Mouse (Mus musculus) embryonic facial prominence, embryonic 13.5 days (tissue): ENCODE results near the gene Cmbl. TPM values are rescaled to one million over a fixed set of nuclear protein-coding genes. Genes with fewer than 3 reads are reported as not detected.

Source experiments
- ATAC-seq: fragments of 200-750 bp; cut with Nextera tagmentation; 2 replicates; pipeline ENCODE4 v1.8.0; 2017; ENCODE audit warnings: low read depth; ENCODE audit not compliant: insufficient number of reproducible peaks, insufficient read depth, low FRiP score, low TSS enrichment
- H3K27ac ChIP-seq: fragments of 300-500 bp; sonication (generic); 2 replicates; pipeline ENCODE4 v1.5.1; 2015; ENCODE audit warnings: moderate library complexity, mild to moderate bottlenecking, inconsistent platforms
- H3K27me3 ChIP-seq: fragments of 300-500 bp; sonication (generic); 2 replicates; pipeline ENCODE4 v1.6.1; 2015; ENCODE audit warnings: mild to moderate bottlenecking, inconsistent platforms
- H3K36me3 ChIP-seq: fragments of 300-500 bp; sonication (generic); 2 replicates; pipeline ENCODE4 v1.6.1; 2015; ENCODE audit warnings: mild to moderate bottlenecking, inconsistent platforms
- H3K4me1 ChIP-seq: fragments of 300-500 bp; sonication (generic); 2 replicates; pipeline ENCODE4 v1.6.1; 2015; ENCODE audit warnings: inconsistent platforms
- H3K4me2 ChIP-seq: fragments of 300-500 bp; sonication (generic); 2 replicates; pipeline ENCODE4 v1.6.1; 2015; ENCODE audit warnings: moderate library complexity, mild to moderate bottlenecking, inconsistent platforms
- H3K4me3 ChIP-seq: fragments of 300-500 bp; sonication (generic); 2 replicates; pipeline ENCODE4 v1.5.1; 2015; ENCODE audit warnings: mild to moderate bottlenecking, inconsistent platforms
- H3K9ac ChIP-seq: fragments of 300-500 bp; sonication (generic); 2 replicates; pipeline ENCODE4 v1.6.1; 2015; ENCODE audit warnings: mild to moderate bottlenecking, inconsistent platforms
- H3K9me3 ChIP-seq: fragments of 300-500 bp; sonication (generic); 2 replicates; pipeline ENCODE4 v1.6.1; 2016; ENCODE audit warnings: inconsistent platforms
- WGBS: fragments of 180-500 bp; shearing (Covaris S2); methylation state at CpG from one replicate; pipeline ENCODE4 v1.1.7; 2015; ENCODE audit warnings: mixed read lengths; 5-methylcytosine and 5-hydroxymethylcytosine counted together
- polyA plus RNA-seq: library from polyadenylated mRNA; unstranded; fragments of >200 nt; fragmentation: Nextera tagmentation; extraction: Ambion mirVana; gene quantifications from 2 replicates; pipeline ENCODE4 v1.2.1, GENCODE M21; 2015

The Cmbl gene
- polyA plus RNA-seq, 1 experiment from 2014 or later, result 2.7 TPM

- no peaks in the 10 kb centered on the region for H3K27me3 ChIP-seq
- peaks cover 23% of the 10 kb centered on the region for H3K4me1 ChIP-seq
- WGBS, result 29% methylated on average over 3 of the region's 3 CpGs
Measured at GRCm38 (mm10) chr15:31543246-31543645, 21.9 kb upstream of the Cmbl start.

DNA sequence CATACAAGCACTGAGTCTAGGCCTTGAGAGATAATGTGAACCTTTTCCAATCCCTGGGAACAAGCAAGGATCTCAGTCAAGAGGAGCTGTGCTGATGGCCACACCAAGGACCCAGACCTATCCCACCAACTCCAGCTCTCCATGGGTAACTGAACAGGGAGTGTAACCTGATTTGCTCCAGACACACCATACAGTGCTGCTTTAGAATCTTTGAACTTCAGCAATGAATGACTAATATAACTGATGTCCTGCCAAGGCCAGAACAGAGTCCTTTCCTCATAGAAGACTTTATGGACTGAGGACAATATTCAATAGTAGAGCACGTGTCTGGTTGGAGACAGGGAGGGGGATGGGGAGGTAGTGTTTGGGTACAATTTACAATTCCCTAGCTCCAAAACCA lies 20.1 kb upstream of the Cmbl start:
- no peak overlapping the region for H3K9ac ChIP-seq
- H3K27me3 ChIP-seq, result no peaks in the 10 kb centered on the region
- WGBS, result 67% methylated on average over 1 of the region's 1 CpGs
- H3K9me3 ChIP-seq, result no peaks in the 10 kb centered on the region
- ATAC-seq, result no peak
- no peaks in the 10 kb centered on the region for H3K36me3 ChIP-seq
- no peak overlapping the region for H3K4me2 ChIP-seq
- peaks cover 21% of the 10 kb centered on the region for H3K4me1 ChIP-seq
- no peak overlapping the region for H3K27ac ChIP-seq
- H3K4me3 ChIP-seq, result no peak overlapping the region

More at GRCm38 (mm10) chr15:31543246-31543645, 21.9 kb upstream of the Cmbl start:
- no peak overlapping the region for H3K4me3 ChIP-seq
- no peak for ATAC-seq
- H3K9ac ChIP-seq, result no peak overlapping the region
- no peak overlapping the region for H3K27ac ChIP-seq
- no peaks in the 10 kb centered on the region for H3K9me3 ChIP-seq
- H3K4me2 ChIP-seq, result no peak overlapping the region
- no peaks in the 10 kb centered on the region for H3K36me3 ChIP-seq

- H3K27ac ChIP-seq, result no peak overlapping the region
- H3K4me1 ChIP-seq, result peaks cover 17% of the 10 kb centered on the region
- no peaks in the 10 kb centered on the region for H3K36me3 ChIP-seq
- WGBS, result 84% methylated on average over 6 of the region's 6 CpGs
- ATAC-seq, result no peak
- no peak overlapping the region for H3K9ac ChIP-seq
- H3K4me2 ChIP-seq, result no peak overlapping the region
- no peak overlapping the region for H3K4me3 ChIP-seq
- H3K27me3 ChIP-seq, result no peaks in the 10 kb centered on the region
- no peaks in the 10 kb centered on the region for H3K9me3 ChIP-seq
Measured at GRCm38 (mm10) chr15:31546291-31546690, 18.9 kb upstream of the Cmbl start.

GRCm38 (mm10) chr15:31547421-31547820 lies 17.8 kb upstream of the Cmbl start:
- Histone ChIP-seq H3K9me3 (no peaks in the 10 kb centered on the region), H3K4me3 (no peak overlapping the region), H3K27ac (no peak overlapping the region), H3K4me2 (no peak overlapping the region), H3K4me1 (peaks cover 9% of the 10 kb centered on the region), H3K36me3 (no peaks in the 10 kb centered on the region), H3K27me3 (no peaks in the 10 kb centered on the region), H3K9ac (no peak overlapping the region)
- no peak for ATAC-seq
- 15% methylated on average over 5 of the region's 5 CpGs for WGBS

- Histone ChIP-seq H3K9ac (no peak overlapping the region), H3K36me3 (no peaks in the 10 kb centered on the region), H3K27ac (no peak overlapping the region), H3K4me3 (no peak overlapping the region), H3K4me1 (0 out of 2 replicates have a peak, but pooled peaks cover 3% of the 10 kb centered on the region), H3K27me3 (no peaks in the 10 kb centered on the region), H3K4me2 (no peak overlapping the region), H3K9me3 (no peaks in the 10 kb centered on the region)
- WGBS, result 85% methylated on average over 4 of the region's 4 CpGs
- ATAC-seq, result no peak
Measured at GRCm38 (mm10) chr15:31550381-31550780, 14.8 kb upstream of the Cmbl start.

DNA sequence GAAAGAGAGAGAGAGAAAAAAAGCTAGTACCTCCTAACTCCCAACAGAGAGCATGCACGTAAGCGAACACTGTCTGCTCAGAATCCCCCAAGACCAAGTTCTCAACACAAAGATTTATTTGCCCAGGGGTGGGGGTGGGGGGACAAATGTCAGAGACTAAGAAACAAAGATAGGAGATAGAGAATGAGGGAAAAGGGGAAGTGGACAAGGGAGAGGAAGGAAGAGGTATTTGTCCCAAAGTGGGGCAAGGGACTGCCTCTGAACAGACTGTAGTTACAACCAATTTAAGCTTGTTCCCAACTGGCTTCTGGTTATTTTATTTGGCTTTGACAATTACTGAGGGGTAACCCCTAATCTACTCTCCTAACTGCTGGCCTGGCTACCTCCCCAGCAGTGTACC lies 10.3 kb upstream of the Cmbl start:
- Histone ChIP-seq H3K9ac (no peak overlapping the region), H3K36me3 (no peaks in the 10 kb centered on the region), H3K27me3 (no peaks in the 10 kb centered on the region), H3K27ac (no peak overlapping the region), H3K9me3 (no peaks in the 10 kb centered on the region), H3K4me2 (no peak overlapping the region), H3K4me1 (no peaks in the 10 kb centered on the region), H3K4me3 (no peak overlapping the region)
- no peak for ATAC-seq
- WGBS, result 87% methylated on average over 2 of the region's 2 CpGs

DNA sequence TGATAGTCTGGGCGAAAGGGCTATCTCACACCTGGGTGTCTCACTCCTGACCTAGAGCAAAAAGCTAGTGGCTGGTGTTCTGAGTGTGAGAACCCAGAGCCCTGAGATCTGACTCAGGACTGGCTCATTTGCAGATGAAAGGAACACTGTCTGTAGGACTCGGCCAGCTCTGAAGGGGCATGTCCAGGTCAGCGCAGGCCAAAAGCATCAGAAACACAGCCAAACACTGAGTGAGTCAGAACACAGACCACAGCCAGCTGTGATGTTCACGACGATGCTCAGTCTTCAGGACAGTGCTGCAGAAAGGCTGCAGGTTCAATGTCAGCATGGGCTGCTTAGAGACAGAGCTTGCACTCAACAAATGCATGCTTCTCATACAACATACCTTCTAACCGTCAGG lies 3.8 kb upstream of the Cmbl start:
- WGBS, result 83% methylated on average over 6 of the region's 6 CpGs
- Histone ChIP-seq H3K4me3 (no peak overlapping the region), H3K36me3 (no peaks in the 10 kb centered on the region), H3K4me2 (no peak overlapping the region), H3K27me3 (no peaks in the 10 kb centered on the region), H3K4me1 (peaks cover 8% of the 10 kb centered on the region; the same call in 1 of the 2 replicates), H3K27ac (no peak overlapping the region), H3K9me3 (no peaks in the 10 kb centered on the region), H3K9ac (no peak overlapping the region)
- ATAC-seq, result no peak

GRCm38 (mm10) chr15:31561976-31562375 lies 3.2 kb upstream of the Cmbl start:
- Histone ChIP-seq H3K9me3 (no peaks in the 10 kb centered on the region), H3K4me1 (peaks cover 8% of the 10 kb centered on the region; the same call in 1 of the 2 replicates), H3K4me2 (no peak overlapping the region), H3K27me3 (no peaks in the 10 kb centered on the region), H3K9ac (no peak overlapping the region), H3K4me3 (no peak overlapping the region), H3K36me3 (no peaks in the 10 kb centered on the region), H3K27ac (no peak overlapping the region)
- 94% methylated on average over 4 of the region's 4 CpGs for whole genome bisulfite sequencing
- ATAC-seq, result no peak

GRCm38 (mm10) chr15:31562847-31563246 lies 2.3 kb upstream of the Cmbl start:
- Histone ChIP-seq H3K27me3 (no peaks in the 10 kb centered on the region), H3K4me1 (peaks cover 8% of the 10 kb centered on the region; the same call in 1 of the 2 replicates), H3K9me3 (no peaks in the 10 kb centered on the region), H3K36me3 (no peaks in the 10 kb centered on the region), H3K9ac (no peak overlapping the region), H3K4me3 (no peak overlapping the region), H3K27ac (no peak overlapping the region), H3K4me2 (no peak overlapping the region)
- 82% methylated on average over 8 of the region's 8 CpGs for WGBS
- ATAC-seq, result no peak

- no peak for ATAC-seq
- 0 out of 2 replicates have a peak overlapping the region, but pooled peaks have one; percentile 16 for H3K9ac ChIP-seq
Measured at GRCm38 (mm10) chr15:31563577-31564546, 1.3 kb upstream of the Cmbl start.

GRCm38 (mm10) chr15:31565786-31566185 lies 597 bp downstream of the Cmbl start:
- Histone ChIP-seq H3K4me1 (peaks cover 27% of the 10 kb centered on the region), H3K27ac (no peak overlapping the region), H3K27me3 (no peaks in the 10 kb centered on the region), H3K4me2 (no peak overlapping the region), H3K4me3 (no peak overlapping the region), H3K36me3 (no peaks in the 10 kb centered on the region), H3K9me3 (no peaks in the 10 kb centered on the region), H3K9ac (no peak overlapping the region)
- ATAC-seq, result no peak
- 65% methylated on average over 1 of the region's 1 CpGs for WGBS

More at GRCm38 (mm10) chr15:31563577-31564546, 1.3 kb upstream of the Cmbl start:
- WGBS, result 43% methylated on average over 19 of the region's 19 CpGs
- no peak overlapping the region for H3K4me3 ChIP-seq
- H3K9me3 ChIP-seq, result no peaks in the 10 kb centered on the region
- H3K27ac ChIP-seq, result no peak overlapping the region
- peaks cover 12% of the 10 kb centered on the region for H3K4me1 ChIP-seq
- H3K36me3 ChIP-seq, result no peaks in the 10 kb centered on the region
- H3K4me2 ChIP-seq, result peak overlapping the region; percentile 29
- H3K27me3 ChIP-seq, result no peaks in the 10 kb centered on the region

DNA sequence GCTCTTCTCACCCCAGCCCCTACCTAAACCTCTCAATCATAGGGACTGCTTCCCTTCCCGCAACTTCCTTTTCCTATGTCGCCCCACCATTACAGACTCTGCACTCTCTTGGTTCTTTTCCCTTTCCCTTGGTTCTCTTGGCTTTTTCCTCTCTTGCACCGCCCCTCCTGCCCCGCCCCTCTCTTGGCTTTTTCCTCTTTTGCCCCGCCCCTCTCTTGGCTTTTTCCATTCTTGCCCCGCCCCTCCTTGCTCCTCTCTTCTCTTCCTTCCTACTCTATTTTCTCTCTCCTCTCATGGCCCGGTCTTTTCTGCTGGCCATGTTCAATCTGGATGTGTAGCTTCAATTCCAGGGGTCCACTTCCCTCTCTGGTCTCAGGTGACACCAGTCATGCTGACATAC lies 2.2 kb downstream of the Cmbl start:
- H3K36me3 ChIP-seq, result no peaks in the 10 kb centered on the region
- no peaks in the 10 kb centered on the region for H3K9me3 ChIP-seq
- H3K4me1 ChIP-seq, result peaks cover 33% of the 10 kb centered on the region
- H3K27ac ChIP-seq, result no peak overlapping the region
- H3K27me3 ChIP-seq, result no peaks in the 10 kb centered on the region
- H3K4me2 ChIP-seq, result no peak overlapping the region
- WGBS, result 57% methylated on average over 7 of the region's 7 CpGs
- no peak overlapping the region for H3K9ac ChIP-seq
- no peak overlapping the region for H3K4me3 ChIP-seq
- ATAC-seq, result no peak
